Mouse (Mus musculus): ENCODE data around the gene Cubn. TPM values are rescaled to one million over a fixed set of nuclear protein-coding genes. Genes with fewer than 3 reads are reported as not detected.

Cubn gene
- polyA plus RNA-seq, 1 experiment, result 0.23 TPM

GRCm38 (mm10) chr2:13329754-13330417 lies 161.7 kb downstream of the Cubn start:
- no peak for TF ChIP-seq POLR2AphosphoS2 (IDR thresholded peaks at IDR 0.05; ENCODE audit: insufficient read length, low read depth)
- TF ChIP-seq MAX (IDR thresholded peaks at IDR 0.05; ENCODE audit: low read depth), result no peak
- TF ChIP-seq SRF (IDR thresholded peaks at IDR 0.05; ENCODE audit: control insufficient read depth, insufficient read length, low read depth), result no peak
- TF ChIP-seq MYOD1 (IDR thresholded peaks at IDR 0.05; ENCODE audit: control insufficient read depth in 1 of 3, insufficient read length in 2 of 3, low read depth in 2 of 3), result no peak
- no peak for TF ChIP-seq POLR2A (IDR thresholded peaks at IDR 0.05; ENCODE audit: insufficient read length, low read depth)

GRCm38 (mm10) chr2:13303376-13303775 lies 188.2 kb downstream of the Cubn start:
- TF ChIP-seq MAX (IDR thresholded peaks at IDR 0.05; ENCODE audit: low read depth) (no peak), MYOD1 (IDR thresholded peaks at IDR 0.05; ENCODE audit: control insufficient read depth in 1 of 3, insufficient read length in 2 of 3, low read depth in 2 of 3) (no peak), TCF12 (IDR thresholded peaks at IDR 0.05; ENCODE audit: insufficient read depth, poor library complexity, severe bottlenecking) (no peak), REST (IDR thresholded peaks at IDR 0.05; ENCODE audit: insufficient read depth, insufficient read length) (no peak), TCF3 (IDR thresholded peaks at IDR 0.05; ENCODE audit: insufficient read length, low read depth) (no peak), CEBPB (IDR thresholded peaks at IDR 0.05; ENCODE audit: insufficient read depth, poor library complexity, severe bottlenecking) (no peak), E2F4 (IDR thresholded peaks at IDR 0.05; ENCODE audit: insufficient read depth) (no peak), MYOG (IDR thresholded peaks at IDR 0.05; ENCODE audit: control insufficient read depth in 1 of 3, insufficient read depth in 1 of 3, insufficient read length in 2 of 3, low read depth in 2 of 3) (no peak), SRF (IDR thresholded peaks at IDR 0.05; ENCODE audit: control insufficient read depth, insufficient read length, low read depth) (no peak), POLR2AphosphoS2 (IDR thresholded peaks at IDR 0.05; ENCODE audit: insufficient read length, low read depth) (no peak), USF1 (IDR thresholded peaks at IDR 0.05; ENCODE audit: low read depth) (no peak), POLR2A (IDR thresholded peaks at IDR 0.05; ENCODE audit: insufficient read length, low read depth) (no peak)
- Histone ChIP-seq H3K36me3 (ENCODE audit: control insufficient read depth, insufficient read depth) (no peaks in the 10 kb centered on the region), H3K27me3 (ENCODE audit: control insufficient read depth, insufficient read depth, insufficient read length) (no peaks in the 10 kb centered on the region)

More at GRCm38 (mm10) chr2:13329754-13330417, 161.7 kb downstream of the Cubn start:
- Histone ChIP-seq H3K79me2 (ENCODE audit: control insufficient read depth, insufficient read depth) (no peaks in the 10 kb centered on the region), H3ac (ENCODE audit: control insufficient read depth, insufficient read length) (no peak overlapping the region), H3K4me2 (ENCODE audit: low read depth) (no peak overlapping the region), H3K27me3 (ENCODE audit: control insufficient read depth, insufficient read depth, insufficient read length) (no peaks in the 10 kb centered on the region), H3K4me3 (no peak overlapping the region), H3K36me3 (ENCODE audit: control insufficient read depth, insufficient read depth) (no peaks in the 10 kb centered on the region)

DNA sequence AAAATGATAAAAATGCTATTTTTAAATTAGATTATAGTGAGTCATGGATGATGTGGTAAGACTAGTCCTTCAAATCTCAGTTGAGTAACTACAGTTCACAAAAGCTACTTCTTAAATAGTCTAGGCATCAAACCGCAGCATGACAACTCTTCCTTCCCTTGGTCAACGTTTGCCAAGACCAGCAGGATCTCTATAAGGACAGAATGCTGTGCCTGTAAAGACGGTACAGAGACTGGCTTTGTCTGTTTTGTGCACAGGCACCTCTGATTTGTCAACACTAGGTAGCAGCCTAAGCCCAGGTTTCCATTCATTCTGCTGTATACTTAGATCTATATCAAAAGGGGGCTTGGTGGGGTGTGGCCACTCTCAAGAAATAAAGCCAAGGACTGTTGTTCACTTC lies 192.6 kb downstream of the Cubn start:
- no peaks in the 10 kb centered on the region for H3K27me3 ChIP-seq (ENCODE audit: control insufficient read depth, insufficient read depth, insufficient read length)
- H3K36me3 ChIP-seq (ENCODE audit: control insufficient read depth, insufficient read depth), result no peaks in the 10 kb centered on the region
- no peak for TF ChIP-seq POLR2AphosphoS2 (IDR thresholded peaks at IDR 0.05; ENCODE audit: insufficient read length, low read depth)
- no peak for TF ChIP-seq MYOG (IDR thresholded peaks at IDR 0.05; ENCODE audit: control insufficient read depth in 1 of 3, insufficient read depth in 1 of 3, insufficient read length in 2 of 3, low read depth in 2 of 3)
- no peak for TF ChIP-seq POLR2A (IDR thresholded peaks at IDR 0.05; ENCODE audit: insufficient read length, low read depth)
- no peak for TF ChIP-seq TCF12 (IDR thresholded peaks at IDR 0.05; ENCODE audit: insufficient read depth, poor library complexity, severe bottlenecking)
- no peak for TF ChIP-seq E2F4 (IDR thresholded peaks at IDR 0.05; ENCODE audit: insufficient read depth)
- TF ChIP-seq CEBPB (IDR thresholded peaks at IDR 0.05; ENCODE audit: insufficient read depth, poor library complexity, severe bottlenecking), result no peak
- no peak for TF ChIP-seq TCF3 (IDR thresholded peaks at IDR 0.05; ENCODE audit: insufficient read length, low read depth)
- no peak for TF ChIP-seq MAX (IDR thresholded peaks at IDR 0.05; ENCODE audit: low read depth)
- no peaks in the 10 kb centered on the region for H3K79me2 ChIP-seq (ENCODE audit: control insufficient read depth, insufficient read depth)
- no peak overlapping the region for H3ac ChIP-seq (ENCODE audit: control insufficient read depth, insufficient read length)
- no peak overlapping the region for H3K4me3 ChIP-seq
- peak overlapping the region; percentile 58 for H3K4me2 ChIP-seq (ENCODE audit: low read depth)

More at GRCm38 (mm10) chr2:13303376-13303775, 188.2 kb downstream of the Cubn start:
- H3K79me2 ChIP-seq (ENCODE audit: control insufficient read depth, insufficient read depth), result no peaks in the 10 kb centered on the region
- H3K4me2 ChIP-seq (ENCODE audit: low read depth), result no peak overlapping the region
- no peak overlapping the region for H3K4me3 ChIP-seq
- no peak overlapping the region for H3ac ChIP-seq (ENCODE audit: control insufficient read depth, insufficient read length)

- Histone ChIP-seq H3K36me3 (ENCODE audit: control insufficient read depth, insufficient read depth) (no peaks in the 10 kb centered on the region), H3K4me2 (ENCODE audit: low read depth) (peak overlapping the region; percentile 58), H3ac (ENCODE audit: control insufficient read depth, insufficient read length) (no peak overlapping the region), H3K4me3 (no peak overlapping the region), H3K27me3 (ENCODE audit: control insufficient read depth, insufficient read depth, insufficient read length) (no peaks in the 10 kb centered on the region), H3K79me2 (ENCODE audit: control insufficient read depth, insufficient read depth) (no peaks in the 10 kb centered on the region)
- TF ChIP-seq USF1 (IDR thresholded peaks at IDR 0.05; ENCODE audit: low read depth) (no peak), CEBPB (IDR thresholded peaks at IDR 0.05; ENCODE audit: insufficient read depth, poor library complexity, severe bottlenecking) (no peak), TCF12 (IDR thresholded peaks at IDR 0.05; ENCODE audit: insufficient read depth, poor library complexity, severe bottlenecking) (peak; percentile 74), MYOD1 (IDR thresholded peaks at IDR 0.05; ENCODE audit: control insufficient read depth in 1 of 3, insufficient read length in 2 of 3, low read depth in 2 of 3) (peak in 2 of 3 experiments; percentile 81 to 83), TCF3 (IDR thresholded peaks at IDR 0.05; ENCODE audit: insufficient read length, low read depth) (peak; percentile 31), MYOG (IDR thresholded peaks at IDR 0.05; ENCODE audit: control insufficient read depth in 1 of 3, insufficient read depth in 1 of 3, insufficient read length in 2 of 3, low read depth in 2 of 3) (peak; percentile 61 to 91 (median 89))
These were observed 193.9 kb downstream of the Cubn start for GRCm38 (mm10) chr2:13297733-13298132.

DNA sequence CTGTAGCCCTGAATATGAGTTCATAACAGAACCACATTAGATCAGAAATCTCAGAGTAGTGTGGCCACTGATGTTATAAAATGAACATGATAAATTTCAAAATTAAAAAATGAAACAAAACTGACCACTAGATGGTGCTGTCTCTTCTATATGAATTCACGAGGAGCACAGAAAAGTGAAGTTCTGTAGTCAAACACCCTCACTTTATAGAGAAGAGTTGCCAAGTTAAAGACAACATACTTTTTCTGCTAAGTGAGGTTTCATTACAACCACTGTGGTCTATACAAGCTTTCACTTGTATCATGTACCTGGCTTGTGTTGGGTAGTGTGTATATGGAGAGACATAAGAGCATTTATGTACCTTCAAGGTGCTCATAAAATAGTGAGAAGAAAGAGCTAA lies 201.0 kb downstream of the Cubn start:
- H3K79me2 ChIP-seq (ENCODE audit: control insufficient read depth, insufficient read depth), result no peaks in the 10 kb centered on the region
- TF ChIP-seq MYOG (IDR thresholded peaks at IDR 0.05; ENCODE audit: control insufficient read depth in 1 of 3, insufficient read depth in 1 of 3, insufficient read length in 2 of 3, low read depth in 2 of 3), result no peak
- TF ChIP-seq CEBPB (IDR thresholded peaks at IDR 0.05; ENCODE audit: insufficient read depth, poor library complexity, severe bottlenecking), result no peak
- H3K27me3 ChIP-seq (ENCODE audit: control insufficient read depth, insufficient read depth, insufficient read length), result no peaks in the 10 kb centered on the region
- no peak overlapping the region for H3K4me2 ChIP-seq (ENCODE audit: low read depth)
- no peaks in the 10 kb centered on the region for H3K36me3 ChIP-seq (ENCODE audit: control insufficient read depth, insufficient read depth)
- H3K4me3 ChIP-seq, result no peak overlapping the region
- H3ac ChIP-seq (ENCODE audit: control insufficient read depth, insufficient read length), result no peak overlapping the region
